Mouse (Mus musculus): ENCODE results near the gene Srsf4. TPM values are rescaled to one million over a fixed set of nuclear protein-coding genes. Genes with fewer than 3 reads are reported as not detected.

The Srsf4 gene
- total RNA-seq, 4 experiments from 2014 or later, result 23.6 to 31.8 (median 26.0) TPM

GRCm38 (mm10) chr4:131872672-131873292 lies 635 bp upstream of the Srsf4 start:
- no peak for DNase-seq (ENCODE audit: low spot score in 2 of 2)

- DNase-seq (ENCODE audit: low spot score in 2 of 2), result no peak
Measured at GRCm38 (mm10) chr4:131874169-131874536, 736 bp downstream of the Srsf4 start.

GRCm38 (mm10) chr4:131874567-131874966 lies 1.1 kb downstream of the Srsf4 start:
- DNase-seq (ENCODE audit: low spot score in 2 of 2), result no peak

GRCm38 (mm10) chr4:131875242-131875641 lies 1.8 kb downstream of the Srsf4 start:
- DNase-seq (ENCODE audit: low spot score in 2 of 2), result no peak

- no peak for DNase-seq (ENCODE audit: low spot score in 2 of 2)
Measured at GRCm38 (mm10) chr4:131876836-131877235, 3.4 kb downstream of the Srsf4 start.

GRCm38 (mm10) chr4:131879692-131880091 lies 6.3 kb downstream of the Srsf4 start:
- DNase-seq (ENCODE audit: low spot score in 2 of 2), result no peak

- DNase-seq (ENCODE audit: low spot score in 2 of 2), result no peak
Measured at GRCm38 (mm10) chr4:131881306-131881705, 7.9 kb downstream of the Srsf4 start.

GRCm38 (mm10) chr4:131883571-131883970 lies 10.2 kb downstream of the Srsf4 start:
- DNase-seq (ENCODE audit: low spot score in 2 of 2), result peak in 1 of 2 experiments; percentile 33

- DNase-seq (ENCODE audit: low spot score in 2 of 2), result no peak
Measured at GRCm38 (mm10) chr4:131885376-131885775, 12.0 kb downstream of the Srsf4 start.

GRCm38 (mm10) chr4:131888564-131888963 lies 15.1 kb downstream of the Srsf4 start:
- no peak for DNase-seq (ENCODE audit: low spot score in 2 of 2)

- no peak for DNase-seq (ENCODE audit: low spot score in 2 of 2)
Measured at GRCm38 (mm10) chr4:131890692-131891091, 17.3 kb downstream of the Srsf4 start.

- DNase-seq (ENCODE audit: low spot score in 2 of 2), result no peak
Measured at GRCm38 (mm10) chr4:131897109-131897508, 23.7 kb downstream of the Srsf4 start.

GRCm38 (mm10) chr4:131897787-131898186 lies 24.4 kb downstream of the Srsf4 start:
- DNase-seq (ENCODE audit: low spot score in 2 of 2), result no peak

- DNase-seq (ENCODE audit: low spot score in 2 of 2), result no peak
Measured at GRCm38 (mm10) chr4:131898503-131899179, 25.2 kb downstream of the Srsf4 start.

GRCm38 (mm10) chr4:131899180-131899554 lies 25.8 kb downstream of the Srsf4 start:
- no peak for DNase-seq (ENCODE audit: low spot score in 2 of 2)

GRCm38 (mm10) chr4:131901090-131901489 lies 27.7 kb downstream of the Srsf4 start:
- no peak for DNase-seq (ENCODE audit: low spot score in 2 of 2)

- DNase-seq (ENCODE audit: low spot score in 2 of 2), result no peak
Measured at GRCm38 (mm10) chr4:131904478-131904877, 31.1 kb downstream of the Srsf4 start.

- no peak for DNase-seq (ENCODE audit: low spot score in 2 of 2)
Measured at GRCm38 (mm10) chr4:131906423-131906822, 33.0 kb downstream of the Srsf4 start.

GRCm38 (mm10) chr4:131907912-131908311 lies 34.5 kb downstream of the Srsf4 start:
- no peak for DNase-seq (ENCODE audit: low spot score in 2 of 2)

GRCm38 (mm10) chr4:131910237-131910994 lies 37.0 kb downstream of the Srsf4 start:
- no peak for DNase-seq (ENCODE audit: low spot score in 2 of 2)

GRCm38 (mm10) chr4:131911521-131911920 lies 38.1 kb downstream of the Srsf4 start:
- DNase-seq (ENCODE audit: low spot score in 2 of 2), result no peak

GRCm38 (mm10) chr4:131913526-131913925 lies 40.1 kb downstream of the Srsf4 start:
- DNase-seq (ENCODE audit: low spot score in 2 of 2), result no peak
